Mouse (Mus musculus): ENCODE measurements at regions not wholly inside any gene's neighbourhood (a gene's known extent, or its start where the extent isn't known, plus 50 kb on each side); places are given as distances from the start of the nearest gene placed in this dataset.

DNA sequence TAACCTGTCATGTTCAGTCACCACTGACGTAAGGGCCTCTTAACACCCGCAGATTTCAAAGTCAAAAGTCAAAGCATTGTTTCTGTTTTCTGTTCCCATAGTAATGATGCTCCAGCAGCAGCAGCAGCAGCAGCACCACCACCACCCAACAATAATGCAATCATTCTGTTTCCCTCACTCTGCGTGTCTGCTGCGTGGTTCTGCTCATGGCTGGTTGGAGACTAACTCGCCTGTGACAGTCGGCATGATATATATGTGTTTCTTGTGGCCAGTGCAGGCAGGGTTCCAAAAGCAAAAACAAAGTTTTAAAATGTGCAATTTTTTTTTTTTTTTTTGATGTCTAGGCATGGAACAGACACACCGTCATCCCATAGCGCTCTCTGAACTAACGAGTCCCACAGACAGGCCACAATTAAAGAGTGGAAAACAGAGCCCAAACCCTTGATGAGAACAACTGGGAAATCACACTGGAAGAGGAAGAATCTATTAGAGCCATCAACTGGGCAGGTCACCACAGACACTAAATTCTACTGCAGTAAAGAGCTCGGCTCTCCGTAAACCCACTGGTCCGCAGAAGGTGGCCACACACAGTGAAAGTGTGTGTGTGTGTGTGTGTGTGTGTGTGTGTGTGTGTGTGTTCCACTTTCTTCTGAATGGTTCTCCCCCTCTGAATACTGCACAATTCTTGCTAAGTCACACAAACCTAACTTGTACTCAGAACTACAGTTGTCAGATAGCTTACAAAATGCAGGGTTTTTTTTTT, 169.0 kb upstream of the Fat1 start:
- TF ChIP-seq CTCF (IDR thresholded peaks at IDR 0.05; ENCODE audit: low read depth) (no peak), EP300 (IDR thresholded peaks at IDR 0.05; ENCODE audit: low read depth) (no peak)
